Mouse (Mus musculus) ES-Bruce4 (cell line): ENCODE measurements around the gene Ano6.

ENCODE experiments used
- CTCF ChIP-seq: IDR thresholded peaks from one replicate; pipeline ENCODE4 v1.8.1; 2011; ENCODE audit warnings: low read depth, low read length
- EP300 ChIP-seq: IDR thresholded peaks from 2 replicates; pipeline ENCODE4 v1.6.1; 2011; ENCODE audit warnings: low read depth, low read length; ENCODE audit not compliant: insufficient read depth

DNA sequence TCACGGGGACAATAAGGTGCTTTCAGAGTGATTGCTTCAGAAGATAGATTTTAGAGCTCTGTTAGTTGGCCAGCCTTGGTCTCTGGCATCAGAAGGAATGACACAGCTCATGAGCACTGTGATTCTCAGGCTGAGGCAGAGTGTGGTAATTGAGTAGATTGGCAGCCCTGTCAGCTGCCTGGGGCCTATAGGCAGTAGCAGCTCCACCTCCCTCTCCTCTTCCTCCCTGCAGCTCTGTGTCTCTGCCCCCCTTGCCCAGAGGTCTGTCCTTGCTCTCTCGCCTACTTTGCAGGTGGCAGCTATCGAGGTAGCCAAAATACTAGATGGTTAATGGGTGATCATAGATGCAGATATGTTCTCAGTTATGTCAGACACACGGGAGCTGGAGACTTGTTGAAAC is 77.5 kb downstream of the Ano6 start:
- TF ChIP-seq CTCF (no peak), EP300 (no peak)
